Mouse (Mus musculus) intestine, embryonic 15.5 days (tissue): ENCODE results near the gene Gpsm1. TPM values are rescaled to one million over a fixed set of nuclear protein-coding genes. Genes with fewer than 3 reads are reported as not detected.
A peak's percentile ranks its signal among the peaks of the same experiment; 100 is the strongest.

Experiments used
- ATAC-seq: fragments of 200-750 bp; cut with Nextera tagmentation; 2 replicates; pipeline ENCODE4 v1.8.0; 2017; ENCODE audit warnings: moderate TSS enrichment, moderate library complexity
- H3K27ac ChIP-seq: fragments of 300-500 bp; sonication (generic); 2 replicates; pipeline ENCODE4 v1.5.1; 2015; ENCODE audit warnings: mild to moderate bottlenecking, inconsistent platforms
- H3K27me3 ChIP-seq: fragments of 300-500 bp; sonication (generic); replicated peaks from 2 replicates; pipeline ENCODE4 v1.6.1; 2015; ENCODE audit warnings: inconsistent platforms
- H3K36me3 ChIP-seq: fragments of 300-500 bp; sonication (generic); 2 replicates; pipeline ENCODE4 v1.6.1; 2015; ENCODE audit warnings: inconsistent platforms
- H3K4me1 ChIP-seq: fragments of 300-500 bp; sonication (generic); replicated peaks from 2 replicates; pipeline ENCODE4 v1.6.1; 2015; ENCODE audit warnings: inconsistent platforms
- H3K4me2 ChIP-seq: fragments of 300-500 bp; sonication (generic); replicated peaks from 2 replicates; pipeline ENCODE4 v1.6.1; 2015; ENCODE audit warnings: mild to moderate bottlenecking, inconsistent platforms
- H3K4me3 ChIP-seq: fragments of 300-500 bp; sonication (generic); replicated peaks from 2 replicates; pipeline ENCODE4 v1.5.1; 2015; ENCODE audit warnings: inconsistent platforms
- H3K9ac ChIP-seq: fragments of 300-500 bp; sonication (generic); 2 replicates; pipeline ENCODE4 v1.6.1; 2015; ENCODE audit warnings: inconsistent platforms
- H3K9me3 ChIP-seq: fragments of 300-500 bp; sonication (generic); 2 replicates; pipeline ENCODE4 v1.6.1; 2016; ENCODE audit warnings: inconsistent platforms
- WGBS: fragments of 180-500 bp; shearing (Covaris S2); methylation state at CpG from one replicate; pipeline ENCODE4 v1.1.7; 2015; 5-methylcytosine and 5-hydroxymethylcytosine counted together
- polyA plus RNA-seq: library from polyadenylated mRNA; unstranded; fragments of >200 nt; fragmentation: Nextera tagmentation; extraction: Ambion mirVana; gene quantifications from 2 replicates; pipeline ENCODE4 v1.2.1, GENCODE M21; 2015

Gene Gpsm1
- polyA plus RNA-seq, 1 experiment from 2014 or later = 26.8 TPM

- peak; percentile 90 for ATAC-seq
- H3K9ac ChIP-seq = peak within 1 kb of the TSS; percentile 89
- H3K4me1 ChIP-seq = peaks cover 21% of the 10 kb centered on the region
- WGBS = 3% methylated on average over 62 of the region's 62 CpGs
- peak within 1 kb of the TSS; percentile 72 for H3K4me3 ChIP-seq
- H3K27ac ChIP-seq = peak within 1 kb of the TSS; percentile 89
- peak within 1 kb of the TSS; percentile 98 for H3K4me2 ChIP-seq
- H3K27me3 ChIP-seq = no peaks in the 10 kb centered on the region
- no peaks in the 10 kb centered on the region for H3K9me3 ChIP-seq
- H3K36me3 ChIP-seq = peaks cover 4% of the 10 kb centered on the region; the same call in 1 of the 2 replicates
Observed at GRCm38 (mm10) chr2:26351358-26352290, 36.3 kb downstream of the Gpsm1 start, which contains the start of gene Dnlz. Gene Dnlz, minus strand, starts transcription at chr2:26352110.

- peak overlapping the region; percentile 72 for H3K4me3 ChIP-seq
- no peaks in the 10 kb centered on the region for H3K27me3 ChIP-seq
- no peak overlapping the region; the same call in 1 of the 2 replicates for H3K27ac ChIP-seq
- H3K4me1 ChIP-seq = peaks cover 21% of the 10 kb centered on the region
- no peaks in the 10 kb centered on the region for H3K9me3 ChIP-seq
- H3K9ac ChIP-seq = peak overlapping the region; percentile 85
- peak overlapping the region; percentile 98 for H3K4me2 ChIP-seq
- peak; percentile 65 for ATAC-seq
- no peaks in the 10 kb centered on the region for H3K36me3 ChIP-seq
- 2% methylated on average over 36 of the region's 36 CpGs for WGBS
Observed at GRCm38 (mm10) chr2:26352291-26352910, 37.1 kb downstream of the Gpsm1 start.

GRCm38 (mm10) chr2:26353066-26353980 is 38.0 kb downstream of the Gpsm1 start:
- Histone ChIP-seq H3K4me2 (peak overlapping the region; percentile 98), H3K27ac (no peak overlapping the region), H3K4me3 (0 out of 2 replicates have a peak overlapping the region, but pooled peaks have one; percentile 72), H3K27me3 (no peaks in the 10 kb centered on the region), H3K4me1 (peaks cover 19% of the 10 kb centered on the region), H3K9ac (peak overlapping the region; percentile 85; the same call in 1 of the 2 replicates), H3K36me3 (no peaks in the 10 kb centered on the region), H3K9me3 (no peaks in the 10 kb centered on the region)
- 90% methylated on average over 11 of the region's 11 CpGs for WGBS
- no peak for ATAC-seq

DNA sequence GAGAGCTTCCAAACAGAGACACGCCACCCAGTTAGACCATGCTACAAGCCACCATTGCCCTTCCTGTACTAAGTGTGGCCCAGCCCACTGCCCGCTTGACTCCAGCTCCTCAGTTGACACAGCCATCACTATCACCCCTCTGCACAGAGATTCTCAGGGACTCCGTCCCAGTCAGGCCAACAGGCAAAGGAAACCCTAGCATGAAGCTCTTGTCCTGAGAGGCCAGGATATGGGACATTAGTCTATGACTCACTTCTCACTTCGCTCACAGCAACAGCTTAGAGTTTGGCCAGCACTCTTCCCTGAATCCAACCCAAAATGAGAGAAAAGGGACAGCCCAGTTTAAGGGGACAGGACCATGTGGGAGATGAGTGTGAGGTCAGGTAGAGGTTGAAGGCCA is 39.1 kb downstream of the Gpsm1 start:
- Histone ChIP-seq H3K36me3 (no peaks in the 10 kb centered on the region), H3K27ac (no peak overlapping the region), H3K4me1 (peaks cover 14% of the 10 kb centered on the region), H3K27me3 (no peaks in the 10 kb centered on the region), H3K9me3 (no peaks in the 10 kb centered on the region), H3K4me2 (no peak overlapping the region), H3K9ac (no peak overlapping the region), H3K4me3 (no peak overlapping the region)
- 91% methylated on average over 4 of the region's 4 CpGs for WGBS
- ATAC-seq = no peak

DNA sequence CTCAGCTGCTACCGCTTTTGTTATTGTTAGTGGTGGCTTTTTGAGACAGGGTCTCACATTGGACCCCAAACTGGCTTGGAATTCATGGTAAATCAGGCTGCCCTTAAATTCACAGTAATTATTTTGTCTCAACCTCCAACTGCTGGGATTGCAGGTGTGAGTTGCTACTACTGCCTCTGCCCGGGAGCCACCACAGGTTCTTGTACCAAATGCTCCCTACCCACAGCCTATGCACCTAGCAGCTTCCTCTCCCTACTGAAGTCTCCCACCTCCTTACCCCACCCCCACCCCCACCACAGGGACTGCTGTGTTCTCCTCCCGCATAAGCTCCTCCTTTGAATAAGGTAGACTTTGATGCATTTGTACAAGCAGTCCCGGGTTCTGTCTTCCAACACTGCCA is 40.9 kb downstream of the Gpsm1 start:
- H3K4me2 ChIP-seq = no peak overlapping the region
- H3K4me3 ChIP-seq = no peak overlapping the region
- no peak overlapping the region for H3K9ac ChIP-seq
- ATAC-seq = no peak
- no peaks in the 10 kb centered on the region for H3K36me3 ChIP-seq
- H3K9me3 ChIP-seq = no peaks in the 10 kb centered on the region
- no peaks in the 10 kb centered on the region for H3K27me3 ChIP-seq
- 87% methylated on average over 4 of the region's 4 CpGs for WGBS
- H3K4me1 ChIP-seq = peaks cover 7% of the 10 kb centered on the region
- no peak overlapping the region for H3K27ac ChIP-seq

DNA sequence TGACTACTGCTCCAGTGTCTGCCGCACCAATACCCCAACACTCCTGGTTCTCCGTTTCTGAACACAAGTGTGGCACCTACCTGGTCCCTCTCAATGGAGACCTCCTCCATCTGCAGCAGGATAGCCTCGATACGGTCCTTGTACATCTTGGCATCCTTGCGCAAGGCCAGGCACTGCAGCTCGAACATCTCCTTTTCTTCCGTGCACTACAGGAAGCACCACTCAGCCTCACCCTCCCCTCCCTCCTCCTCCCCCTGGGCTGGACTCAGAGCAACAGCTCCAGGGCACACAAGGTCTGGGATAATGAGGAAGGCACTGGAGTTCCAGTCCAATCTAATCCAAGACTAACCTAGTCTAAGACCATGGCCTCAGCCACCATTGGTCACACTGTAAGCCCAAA is 41.4 kb downstream of the Gpsm1 start:
- Histone ChIP-seq H3K27me3 (no peaks in the 10 kb centered on the region), H3K9me3 (no peaks in the 10 kb centered on the region), H3K36me3 (no peaks in the 10 kb centered on the region), H3K4me2 (no peak overlapping the region), H3K4me1 (peaks cover 7% of the 10 kb centered on the region), H3K27ac (no peak overlapping the region), H3K4me3 (no peak overlapping the region), H3K9ac (no peak overlapping the region)
- no peak for ATAC-seq
- 75% methylated on average over 7 of the region's 7 CpGs for WGBS

GRCm38 (mm10) chr2:26357484-26357883 is 42.2 kb downstream of the Gpsm1 start:
- H3K27ac ChIP-seq = no peak overlapping the region

GRCm38 (mm10) chr2:26358667-26359320 is 43.5 kb downstream of the Gpsm1 start:
- ATAC-seq = peak; percentile 25; the same call in 1 of the 2 replicates

More at GRCm38 (mm10) chr2:26357484-26357883, 42.2 kb downstream of the Gpsm1 start:
- no peak for ATAC-seq
- Histone ChIP-seq H3K4me2 (no peak overlapping the region), H3K4me1 (peaks cover 4% of the 10 kb centered on the region), H3K27me3 (no peaks in the 10 kb centered on the region), H3K36me3 (no peaks in the 10 kb centered on the region), H3K9ac (no peak overlapping the region), H3K9me3 (no peaks in the 10 kb centered on the region), H3K4me3 (no peak overlapping the region)
- WGBS = 50% methylated on average over 15 of the region's 15 CpGs

DNA sequence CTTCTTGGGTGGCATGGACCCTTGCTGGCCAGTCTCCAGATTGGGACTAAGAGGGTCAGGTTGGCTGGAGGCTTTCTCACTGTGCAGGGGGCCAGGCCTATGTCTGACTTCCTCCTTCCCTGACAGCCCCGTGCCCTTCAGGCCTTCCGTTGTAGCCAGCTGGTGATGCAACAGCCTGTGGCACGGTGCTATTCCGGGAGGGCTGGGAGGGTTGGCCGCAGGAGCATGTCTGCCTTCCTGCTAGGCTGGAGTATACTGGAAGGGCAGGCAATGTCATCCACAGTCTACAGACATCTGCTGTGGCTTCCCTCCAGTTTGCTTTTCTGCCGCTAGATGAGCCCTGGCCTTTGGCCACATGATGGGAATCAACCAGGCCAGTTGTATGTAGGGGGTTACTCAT is 44.7 kb downstream of the Gpsm1 start:
- Histone ChIP-seq H3K4me2 (no peak overlapping the region), H3K27ac (no peak overlapping the region), H3K4me3 (no peak overlapping the region), H3K9me3 (no peaks in the 10 kb centered on the region), H3K27me3 (no peaks in the 10 kb centered on the region), H3K36me3 (peaks cover 10% of the 10 kb centered on the region; the same call in 1 of the 2 replicates), H3K4me1 (peaks cover 6% of the 10 kb centered on the region), H3K9ac (no peak overlapping the region)
- 81% methylated on average over 6 of the region's 6 CpGs for WGBS
- ATAC-seq = no peak

More at GRCm38 (mm10) chr2:26358667-26359320, 43.5 kb downstream of the Gpsm1 start:
- 0 out of 2 replicates have a peak, but pooled peaks cover 5% of the 10 kb centered on the region for H3K36me3 ChIP-seq
- no peak overlapping the region for H3K4me3 ChIP-seq
- WGBS = 85% methylated on average over 13 of the region's 13 CpGs
- no peak overlapping the region for H3K4me2 ChIP-seq
- no peaks in the 10 kb centered on the region for H3K27me3 ChIP-seq
- no peaks in the 10 kb centered on the region for H3K9me3 ChIP-seq
- H3K27ac ChIP-seq = no peak overlapping the region
- no peaks in the 10 kb centered on the region for H3K4me1 ChIP-seq
- no peak overlapping the region for H3K9ac ChIP-seq

DNA sequence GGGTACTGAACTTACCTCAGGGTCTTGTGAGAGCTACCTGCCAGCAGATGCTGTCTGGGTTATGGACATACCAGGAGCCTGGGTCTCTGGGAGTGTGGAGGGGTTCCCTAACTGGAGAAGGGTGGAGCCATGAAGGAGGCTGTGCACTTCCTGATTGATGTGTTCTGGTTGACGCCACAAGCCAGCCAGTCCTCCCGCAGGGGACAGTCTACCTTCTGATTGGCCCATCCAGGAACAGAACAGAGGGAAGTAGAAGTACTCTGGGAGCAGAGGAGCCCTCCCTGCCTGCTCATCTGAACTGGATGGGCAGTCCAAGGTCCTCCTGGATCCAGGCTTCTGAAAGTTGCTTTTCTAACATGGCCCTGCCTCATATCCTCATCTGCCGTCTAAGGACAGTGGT is 45.5 kb downstream of the Gpsm1 start, which contains the start of gene Card9:
TSS of gene Card9 (minus strand) at position 147 of the 400 bp plus-strand sequence.
- 32% methylated on average over 3 of the region's 3 CpGs for WGBS
- Histone ChIP-seq H3K4me2 (no peak within 1 kb of the TSS), H3K9me3 (no peaks in the 10 kb centered on the region), H3K9ac (no peak within 1 kb of the TSS), H3K4me1 (peaks cover 6% of the 10 kb centered on the region), H3K27me3 (no peaks in the 10 kb centered on the region), H3K4me3 (no peak within 1 kb of the TSS), H3K36me3 (peaks cover 16% of the 10 kb centered on the region; the same call in 1 of the 2 replicates), H3K27ac (no peak within 1 kb of the TSS)
- ATAC-seq = 0 out of 2 replicates have a peak, but pooled peaks have one; percentile 50

DNA sequence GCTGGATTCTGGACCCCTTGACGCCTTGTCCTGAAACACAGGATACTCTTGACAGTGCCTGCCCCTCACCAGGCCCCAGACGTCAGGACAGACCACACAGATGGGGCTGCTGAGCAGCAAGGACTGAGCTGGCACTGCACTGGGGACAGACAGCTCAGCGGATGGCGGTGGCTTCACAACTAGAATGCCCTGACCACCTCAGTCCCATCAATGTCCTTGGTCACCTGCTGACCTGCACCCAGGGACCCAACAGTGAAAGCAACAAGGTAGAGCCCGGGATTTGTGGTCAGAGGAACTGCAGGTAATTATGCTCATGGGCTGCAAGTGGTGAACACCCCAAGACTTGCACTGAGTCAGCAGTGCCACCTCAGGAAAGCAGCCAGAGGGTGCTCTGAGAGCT is 47.7 kb downstream of the Gpsm1 start:
- Histone ChIP-seq H3K36me3 (peaks cover 37% of the 10 kb centered on the region), H3K9me3 (no peaks in the 10 kb centered on the region), H3K4me2 (no peak overlapping the region), H3K27ac (no peak overlapping the region), H3K9ac (no peak overlapping the region), H3K4me1 (peaks cover 6% of the 10 kb centered on the region), H3K27me3 (no peaks in the 10 kb centered on the region), H3K4me3 (no peak overlapping the region)
- WGBS = 82% methylated on average over 5 of the region's 5 CpGs
- ATAC-seq = no peak
